Mouse (Mus musculus): ENCODE measurements around the gene Angptl2.
"Not testable (repeated sequence)": the region's sequence is repeated elsewhere in the genome, so short reads cannot be mapped to it uniquely, and the experiment has no call there.

The Angptl2 gene

GRCm38 (mm10) chr2:33200368-33201068 lies 15.4 kb upstream of the Angptl2 start:
- no peak for DNase-seq (ENCODE audit: low spot score in 2 of 2)

GRCm38 (mm10) chr2:33203284-33203683 lies 12.6 kb upstream of the Angptl2 start:
- no peak for DNase-seq (ENCODE audit: low spot score in 2 of 2)

- no peak for DNase-seq (ENCODE audit: low spot score in 2 of 2)
These were observed 10.9 kb upstream of the Angptl2 start for GRCm38 (mm10) chr2:33204980-33205379.

- no peak for DNase-seq (ENCODE audit: low spot score in 2 of 2)
These were observed 9.8 kb upstream of the Angptl2 start for GRCm38 (mm10) chr2:33205939-33206525.

GRCm38 (mm10) chr2:33207069-33207468 lies 8.8 kb upstream of the Angptl2 start:
- no peak for DNase-seq (ENCODE audit: low spot score in 2 of 2)

- no peak for DNase-seq (ENCODE audit: low spot score in 2 of 2)
These were observed 7.7 kb upstream of the Angptl2 start for GRCm38 (mm10) chr2:33208134-33208533.

- DNase-seq (ENCODE audit: low spot score in 2 of 2), result no peak
These were observed 5.0 kb upstream of the Angptl2 start for GRCm38 (mm10) chr2:33210841-33211240.

- DNase-seq (ENCODE audit: low spot score in 2 of 2), result not testable (repeated sequence)
These were observed 4.6 kb upstream of the Angptl2 start for GRCm38 (mm10) chr2:33211263-33211662.

- DNase-seq (ENCODE audit: low spot score in 2 of 2), result no peak
These were observed 631 bp upstream of the Angptl2 start for GRCm38 (mm10) chr2:33215177-33215699.

- no peak for DNase-seq (ENCODE audit: low spot score in 2 of 2)
These were observed 966 bp downstream of the Angptl2 start for GRCm38 (mm10) chr2:33216645-33217424.

GRCm38 (mm10) chr2:33217425-33217794 lies 1.5 kb downstream of the Angptl2 start:
- no peak for DNase-seq (ENCODE audit: low spot score in 2 of 2)

GRCm38 (mm10) chr2:33218903-33219625 lies 3.2 kb downstream of the Angptl2 start:
- no peak for DNase-seq (ENCODE audit: low spot score in 2 of 2)

GRCm38 (mm10) chr2:33219637-33220036 lies 3.8 kb downstream of the Angptl2 start:
- DNase-seq (ENCODE audit: low spot score in 2 of 2), result no peak

GRCm38 (mm10) chr2:33220246-33220645 lies 4.4 kb downstream of the Angptl2 start:
- DNase-seq (ENCODE audit: low spot score in 2 of 2), result no peak

GRCm38 (mm10) chr2:33220674-33221338 lies 4.9 kb downstream of the Angptl2 start:
- no peak for DNase-seq (ENCODE audit: low spot score in 2 of 2)

- DNase-seq (ENCODE audit: low spot score in 2 of 2), result no peak
These were observed 5.6 kb downstream of the Angptl2 start for GRCm38 (mm10) chr2:33221339-33221900.

- DNase-seq (ENCODE audit: low spot score in 2 of 2), result no peak
These were observed 6.6 kb downstream of the Angptl2 start for GRCm38 (mm10) chr2:33222480-33222879.

GRCm38 (mm10) chr2:33223656-33224358 lies 7.9 kb downstream of the Angptl2 start:
- no peak for DNase-seq (ENCODE audit: low spot score in 2 of 2)

- DNase-seq (ENCODE audit: low spot score in 2 of 2), result no peak
These were observed 10.1 kb downstream of the Angptl2 start for GRCm38 (mm10) chr2:33225921-33226320.

GRCm38 (mm10) chr2:33228077-33228476 lies 12.2 kb downstream of the Angptl2 start:
- DNase-seq (ENCODE audit: low spot score in 2 of 2), result no peak
